Mouse (Mus musculus): ENCODE data around the gene Rsu1.

DNA sequence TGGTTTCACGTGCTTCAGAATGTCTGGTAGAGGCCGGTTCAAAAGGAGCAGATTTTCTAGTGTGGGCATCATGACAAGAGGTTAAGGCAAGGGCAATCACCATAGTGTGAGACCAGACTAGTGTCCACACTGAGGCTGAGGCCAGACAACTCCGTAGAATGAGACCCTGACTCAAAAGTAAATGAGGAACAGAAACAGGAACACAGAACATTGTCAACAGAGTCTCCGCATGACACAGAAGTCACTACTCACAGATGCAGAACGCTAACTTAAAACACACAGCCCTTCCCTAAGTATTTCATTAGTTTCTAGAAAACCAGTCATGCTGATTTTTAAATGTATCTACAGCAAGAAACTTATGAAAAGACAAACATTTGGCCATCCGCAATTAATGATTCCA is 53.1 kb downstream of the Rsu1 start:
- no peak for TF ChIP-seq HCFC1 (IDR thresholded peaks at IDR 0.05; ENCODE audit: borderline replicate concordance, insufficient read depth, low read length)
- no peak for TF ChIP-seq MAFK (IDR thresholded peaks at IDR 0.05; ENCODE audit: insufficient read depth, low read depth, low read length)
